Mouse (Mus musculus) v-Abl transformed pro-B cells (cell line): Measurements from ENCODE around the gene Hist1h4i.

Experiments
- in situ Hi-C, 2 experiments: fragments of 400-800 bp; cut with MboI; formaldehyde crosslinking; loops; one replicate each; pipeline ENCODE4 v1.15.1; 2025; ENCODE audit not compliant: unreplicated experiment in 2 of 2

Gene Hist1h4i

GRCm38 (mm10) chr13:22040464-22041141, 559 bp downstream of the Hist1h4i start:
- in situ Hi-C loops, result loop anchor here (5.0 to 25.0 kb wide), 4 partner anchors 354 to 1872 kb away; partner anchors contain the start of genes Hist1h1a (in 1 of the 2), Hist1h2ab (in 1 of the 2), Hist1h3a (in 1 of the 2) and Hist1h3b (in 1 of the 2)

- in situ Hi-C loops, result loop anchor here (5.0 to 25.0 kb wide), 7 partner anchors 215 to 1872 kb away; partner anchors contain the start of genes Hist1h1a (in 1 of the 2), Hist1h2ab (in 1 of the 2), Hist1h3a (in 1 of the 2) and Hist1h3b (in 1 of the 2)
Observed at GRCm38 (mm10) chr13:22039951-22040463, 1.2 kb downstream of the Hist1h4i start.

GRCm38 (mm10) chr13:22039364-22039763, 1.8 kb downstream of the Hist1h4i start:
- in situ Hi-C loops, result loop anchor here (5.0 to 25.0 kb wide), 5 partner anchors 215 to 1873 kb away; partner anchors contain the start of genes Hist1h1a (in 1 of the 2), Hist1h2ab (in 1 of the 2), Hist1h3a (in 1 of the 2) and Hist1h3b (in 1 of the 2)

- in situ Hi-C loops, result loop anchor here (5.0 to 25.0 kb wide), 5 partner anchors 213 to 1875 kb away; partner anchors contain the start of genes Hist1h1a (in 1 of the 2), Hist1h2ab (in 1 of the 2), Hist1h3a (in 1 of the 2) and Hist1h3b (in 1 of the 2)
Observed at GRCm38 (mm10) chr13:22037415-22037814, 3.7 kb downstream of the Hist1h4i start.

- in situ Hi-C loops, result loop anchor here (5.0 to 25.0 kb wide), 5 partner anchors 212 to 1875 kb away; partner anchors contain the start of genes Hist1h1a (in 1 of the 2), Hist1h2ab (in 1 of the 2), Hist1h3a (in 1 of the 2) and Hist1h3b (in 1 of the 2)
Observed at GRCm38 (mm10) chr13:22036986-22037385, 4.2 kb downstream of the Hist1h4i start.

GRCm38 (mm10) chr13:22036149-22036956, 4.8 kb downstream of the Hist1h4i start:
- in situ Hi-C loops, result loop anchor here (5.0 to 25.0 kb wide), 5 partner anchors 212 to 1876 kb away; partner anchors contain the start of genes Hist1h1a (in 1 of the 2), Hist1h2ab (in 1 of the 2), Hist1h3a (in 1 of the 2) and Hist1h3b (in 1 of the 2)

- in situ Hi-C loops, result loop anchor here (5.0 to 25.0 kb wide), 5 partner anchors 211 to 1877 kb away; partner anchors contain the start of genes Hist1h1a (in 1 of the 2), Hist1h2ab (in 1 of the 2), Hist1h3a (in 1 of the 2) and Hist1h3b (in 1 of the 2)
Observed at GRCm38 (mm10) chr13:22035267-22036148, 5.7 kb downstream of the Hist1h4i start, which contains the start of the genes Hist1h2ah and Hist1h2bk. Gene Hist1h2ah, minus strand, starts transcription at chr13:22035568. Gene Hist1h2bk, plus strand, starts transcription at chr13:22035870.

- in situ Hi-C loops, result loop anchor here (5.0 to 25.0 kb wide), 6 partner anchors 210 to 1878 kb away; partner anchors contain the start of genes Hist1h1a (in 1 of the 2), Hist1h2ab (in 1 of the 2), Hist1h2bm (in 1 of the 2) and Hist1h3a (in 1 of the 2)
Observed at GRCm38 (mm10) chr13:22034443-22035266, 6.5 kb downstream of the Hist1h4i start.

GRCm38 (mm10) chr13:22033741-22034442, 7.3 kb downstream of the Hist1h4i start:
- in situ Hi-C loops, result loop anchor here (5.0 to 25.0 kb wide), 5 partner anchors 209 to 1878 kb away; partner anchors contain the start of genes Hist1h1a (in 1 of the 2), Hist1h2ab (in 1 of the 2), Hist1h2bm (in 1 of the 2) and Hist1h3a (in 1 of the 2)

GRCm38 (mm10) chr13:22030493-22030892, 10.7 kb downstream of the Hist1h4i start:
- in situ Hi-C loops, result loop anchor here (5.0 to 25.0 kb wide), 5 partner anchors 206 to 1882 kb away; partner anchors contain the start of genes Hist1h1a (in 1 of the 2), Hist1h2ab (in 1 of the 2), Hist1h2bm (in 1 of the 2) and Hist1h3a (in 1 of the 2)

GRCm38 (mm10) chr13:22029928-22030327, 11.2 kb downstream of the Hist1h4i start:
- in situ Hi-C loops, result loop anchor here (5.0 to 25.0 kb wide), 11 partner anchors 105 to 1882 kb away; partner anchors contain the start of genes Abt1 (in 1 of the 2), Hist1h1a (in 1 of the 2), Hist1h2ab (in 1 of the 2) and Hist1h2bm (in 1 of the 2)

GRCm38 (mm10) chr13:22028673-22029460, 12.3 kb downstream of the Hist1h4i start:
- in situ Hi-C loops, result loop anchor here (5.0 to 25.0 kb wide), 8 partner anchors 104 to 1883 kb away; partner anchors contain the start of genes Abt1 (in 1 of the 2), Hist1h1a (in 1 of the 2), Hist1h2ab (in 1 of the 2) and Hist1h3a (in 1 of the 2)

GRCm38 (mm10) chr13:22026058-22027031, 14.8 kb downstream of the Hist1h4i start:
- in situ Hi-C loops, result loop anchor here (5.0 to 25.0 kb wide), 8 partner anchors 102 to 1886 kb away; partner anchors contain the start of genes Abt1 (in 1 of the 2), Hist1h1a (in 1 of the 2), Hist1h2ab (in 1 of the 2) and Hist1h3a (in 1 of the 2)

- in situ Hi-C loops, result loop anchor here (5.0 to 10.0 kb wide), 10 partner anchors 50 to 1495 kb away; partner anchors contain the start of genes Abt1 (in 1 of the 2) and Trim27 (in 1 of the 2)
Observed at GRCm38 (mm10) chr13:22022241-22022640, 18.9 kb downstream of the Hist1h4i start.
